Comparison of ENCODE assay signal across 8 mouse cellular contexts in the genomic region with DNA sequence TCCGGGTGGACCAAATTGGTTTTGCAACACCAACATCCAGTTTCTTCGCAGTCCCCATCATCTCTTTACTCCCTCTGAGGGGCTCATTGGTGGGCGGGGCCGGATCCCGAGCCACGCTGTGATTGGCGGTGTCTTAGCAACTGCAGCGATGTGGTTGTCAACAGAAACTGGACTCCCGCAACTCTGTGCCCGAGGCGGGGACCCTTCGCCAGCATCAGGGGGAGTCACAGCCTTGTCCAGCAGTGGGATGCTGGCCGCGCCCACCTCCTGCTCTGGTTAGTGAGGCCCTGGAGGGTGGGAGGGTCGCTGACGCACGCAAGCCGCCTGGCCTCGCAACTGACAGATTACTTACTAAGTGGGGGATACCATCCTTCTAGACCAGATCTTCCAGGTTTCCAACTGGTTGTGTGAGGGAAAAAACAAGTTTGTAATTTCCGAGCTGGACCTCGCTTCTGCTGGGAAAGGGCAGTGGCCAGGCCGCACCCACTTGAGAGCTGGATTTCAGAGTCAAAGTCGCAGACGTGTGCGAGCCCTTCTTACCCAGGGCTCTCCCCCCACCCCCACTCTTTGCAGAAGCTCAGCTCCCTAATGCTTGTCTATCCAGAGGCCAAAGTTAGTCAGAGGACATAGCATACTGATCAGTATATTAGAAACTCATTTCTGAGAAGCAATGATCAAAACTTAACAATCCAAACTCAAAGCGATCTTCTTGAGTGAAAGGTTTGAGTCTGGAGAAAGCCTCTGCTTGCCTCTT. TPM values are rescaled to one million over a fixed set of nuclear protein-coding genes. Genes with fewer than 3 reads are reported as not detected.
DNase-seq lines count a peak whose midpoint lies in the region; ATAC-seq and TF ChIP-seq lines count a peak whose summit lies in the region.

No protein-coding gene starts in this region.

- H3K27ac ChIP-seq in embryonic facial prominence, embryonic 12.5 days, result 0 out of 2 replicates have a peak overlapping the region, but pooled peaks have one; percentile 17
- 0 out of 2 replicates have a peak overlapping the region, but pooled peaks have one; percentile 16 for H3K27ac ChIP-seq in kidney, embryonic 16.5 days (ENCODE audit: low read length)
- no peak overlapping the region for H3K27ac ChIP-seq in liver, adult 2 months (replicated peaks; ENCODE audit: insufficient read depth, low read depth, low read length)

- H3K4me3 ChIP-seq in embryonic facial prominence, embryonic 12.5 days, result peak overlapping the region; percentile 51
- peak overlapping the region; percentile 47 for H3K4me3 ChIP-seq in kidney, embryonic 16.5 days (ENCODE audit: low read length)
- peak overlapping the region; percentile 69 for H3K4me3 ChIP-seq in liver, adult 2 months (ENCODE audit: insufficient read depth, low read depth, low read length)

- DNase-seq in cerebellum, adult 11 months, result peak; percentile 4
- DNase-seq in cerebellum, adult 8-10 months, result no peak
- DNase-seq in heart, adult 9 months (ENCODE audit: low spot score in 2 of 2), result peak; percentile 77 to 84
- no peak for DNase-seq in liver, adult 2 months (ENCODE audit: extremely low read depth, low read depth, low spot score)
- DNase-seq in monocyte, adult 2 months (ENCODE audit: low read depth in 1 of 2, low spot score in 2 of 2), result peak; percentile 5 to 32
- peak; percentile 13 to 28 for DNase-seq in spleen, postnatal 14 days (ENCODE audit: low spot score in 2 of 2)

- H3K9me3 ChIP-seq in embryonic facial prominence, embryonic 12.5 days, result no peaks in the 10 kb centered on the region
- H3K9me3 ChIP-seq in kidney, embryonic 16.5 days (ENCODE audit: low read length), result no peaks in the 10 kb centered on the region

- peaks cover 9% of the 10 kb centered on the region; the same call in 1 of the 2 replicates for H3K4me1 ChIP-seq in embryonic facial prominence, embryonic 12.5 days
- H3K4me1 ChIP-seq in kidney, embryonic 16.5 days (ENCODE audit: insufficient read depth, low read length), result peaks cover 8% of the 10 kb centered on the region; the same call in 1 of the 2 replicates
- H3K4me1 ChIP-seq in liver, adult 2 months (ENCODE audit: control insufficient read depth, insufficient read depth, low read length), result peaks cover 20% of the 10 kb centered on the region

- 3% methylated on average over 26 of the region's 26 CpGs for WGBS in embryonic facial prominence, embryonic 12.5 days
- 3% methylated on average over 26 of the region's 26 CpGs for WGBS in kidney, embryonic 16.5 days
- WGBS in liver, adult 2 months, result 15% methylated on average over 26 of the region's 26 CpGs

- ATAC-seq in embryonic facial prominence, embryonic 12.5 days (ENCODE audit: insufficient number of reproducible peaks, insufficient read depth, low FRiP score, low TSS enrichment), result peak; percentile 93
- ATAC-seq in kidney, embryonic 16.5 days (ENCODE audit: low FRiP score, low TSS enrichment), result peak; percentile 96

- no peaks in the 10 kb centered on the region for H3K36me3 ChIP-seq in embryonic facial prominence, embryonic 12.5 days
- H3K36me3 ChIP-seq in kidney, embryonic 16.5 days (ENCODE audit: insufficient read depth, low read length), result no peaks in the 10 kb centered on the region
- H3K36me3 ChIP-seq in liver, adult 2 months (ENCODE audit: control insufficient read depth, insufficient read depth, low read length), result no peaks in the 10 kb centered on the region

- peak overlapping the region; percentile 81 for H3K4me2 ChIP-seq in embryonic facial prominence, embryonic 12.5 days (replicated peaks)
- H3K4me2 ChIP-seq in kidney, embryonic 16.5 days (replicated peaks; ENCODE audit: low read depth, low read length), result peak overlapping the region; percentile 72

- TF ChIP-seq CTCF in liver, adult 2 months (IDR thresholded peaks at IDR 0.05; ENCODE audit: low read depth, low read length), result no peak

- H3K9ac ChIP-seq in embryonic facial prominence, embryonic 12.5 days, result peak overlapping the region; percentile 44
- H3K9ac ChIP-seq in kidney, embryonic 16.5 days (replicated peaks; ENCODE audit: low read length), result peak overlapping the region; percentile 46
- H3K9ac ChIP-seq in liver, adult 2 months (ENCODE audit: low read depth, low read length), result peak overlapping the region; percentile 57

- no peaks in the 10 kb centered on the region for H3K79me2 ChIP-seq in liver, adult 2 months (ENCODE audit: control insufficient read depth, insufficient read depth, low read length)

- TF ChIP-seq POLR2A in liver, adult 2 months (IDR thresholded peaks at IDR 0.05; ENCODE audit: extremely low read depth, insufficient read depth, low read length), result no peak

- H3K27me3 ChIP-seq in embryonic facial prominence, embryonic 12.5 days, result no peaks in the 10 kb centered on the region
- no peaks in the 10 kb centered on the region for H3K27me3 ChIP-seq in kidney, embryonic 16.5 days (ENCODE audit: insufficient read depth, low read length)
- no peaks in the 10 kb centered on the region for H3K27me3 ChIP-seq in liver, adult 2 months (ENCODE audit: control insufficient read depth, insufficient read depth, low read length)

RNA-seq across cellular contexts. Expression of gene Vwa3b, which starts 2.9 kb away (rescaled TPM):
- polyA plus RNA-seq in embryonic facial prominence, embryonic 12.5 days (2016; fragmentation: Nextera tagmentation; extraction: Ambion mirVana), result 0.59 and 1.8 TPM in 2 replicates
- 0.25 TPM in 1 of 2 replicates, not detected in the other for polyA plus RNA-seq in kidney, embryonic 16.5 days (2015; fragmentation: Nextera tagmentation; extraction: Ambion mirVana)
- total RNA-seq in liver, adult 2 months (2014; rRNA removed), result 0.37 and 1.0 TPM in 2 replicates
- 0.40 and 0.46 TPM in 2 replicates for polyA plus RNA-seq in liver, adult 2 months (2012; rRNA removed)

Comparison
In these comparisons a context has a peak if more than half of its experiments do, and no peak if none do; other contexts are left out.
1. DNase-seq: peak in cerebellum, adult 11 months (single experiment), heart, adult 9 months (2 of 2), monocyte, adult 2 months (2 of 2) and spleen, postnatal 14 days (2 of 2); none in cerebellum, adult 8-10 months (single experiment) and liver, adult 2 months (single experiment).
2. Peak in every context shown above with its lines, with median percentiles within 50 percentile points of each other: H3K4me3 ChIP-seq and H3K9ac ChIP-seq.